Mouse (Mus musculus) brown adipose tissue, adult 24 weeks (tissue): Measurements from ENCODE around the gene Lin7c. TPM values are rescaled to one million over a fixed set of nuclear protein-coding genes. Genes with fewer than 3 reads are reported as not detected.

Experiments
- H3K27ac ChIP-seq: fragments of 200-500 bp; replicated peaks from 2 replicates; pipeline ENCODE4 v1.5.1; 2012; ENCODE audit warnings: low read depth, mild to moderate bottlenecking, low read length
- H3K4me1 ChIP-seq: fragments of 200-500 bp; 2 replicates; pipeline ENCODE4 v1.6.1; 2012; ENCODE audit warnings: low read length, mixed read lengths; ENCODE audit not compliant: control insufficient read depth, insufficient read depth, insufficient read length
- H3K4me3 ChIP-seq: fragments of 200-500 bp; 2 replicates; pipeline ENCODE4 v1.5.1; 2012; ENCODE audit warnings: low read depth, mild to moderate bottlenecking, low read length, moderate library complexity; ENCODE audit not compliant: insufficient read depth
- polyA plus RNA-seq: library from polyadenylated mRNA; stranded (reverse); fragments of >200 nt; gene quantifications from 2 replicates; pipeline ENCODE4 v1.2.4, GENCODE M21; 2012; ENCODE audit not compliant: missing spikeins, insufficient read depth, insufficient read length

The Lin7c gene
- polyA plus RNA-seq, 1 experiment: 24.7 TPM

GRCm38 (mm10) chr2:109902869-109903268 is 12.2 kb downstream of the Lin7c start:
- Histone ChIP-seq H3K4me3 (no peak overlapping the region), H3K27ac (no peak overlapping the region), H3K4me1 (no peaks in the 10 kb centered on the region)

GRCm38 (mm10) chr2:109904171-109904821 is 13.6 kb downstream of the Lin7c start:
- no peak overlapping the region for H3K4me3 ChIP-seq
- no peak overlapping the region for H3K27ac ChIP-seq
- no peaks in the 10 kb centered on the region for H3K4me1 ChIP-seq

GRCm38 (mm10) chr2:109909122-109909521 is 18.5 kb downstream of the Lin7c start:
- H3K27ac ChIP-seq: no peak overlapping the region
- H3K4me1 ChIP-seq: no peaks in the 10 kb centered on the region
- no peak overlapping the region for H3K4me3 ChIP-seq

- Histone ChIP-seq H3K4me1 (no peaks in the 10 kb centered on the region), H3K27ac (no peak overlapping the region), H3K4me3 (no peak overlapping the region)
Observed at GRCm38 (mm10) chr2:109912216-109912615, 21.6 kb downstream of the Lin7c start.

GRCm38 (mm10) chr2:109912766-109913165 is 22.1 kb downstream of the Lin7c start:
- H3K4me1 ChIP-seq: no peaks in the 10 kb centered on the region
- no peak overlapping the region for H3K4me3 ChIP-seq
- no peak overlapping the region for H3K27ac ChIP-seq

GRCm38 (mm10) chr2:109913241-109913640 is 22.6 kb downstream of the Lin7c start:
- Histone ChIP-seq H3K27ac (no peak overlapping the region), H3K4me1 (no peaks in the 10 kb centered on the region), H3K4me3 (no peak overlapping the region)

- no peak overlapping the region for H3K4me3 ChIP-seq
- 0 out of 2 replicates have a peak, but pooled peaks cover 8% of the 10 kb centered on the region for H3K4me1 ChIP-seq
- H3K27ac ChIP-seq: 0 out of 2 replicates have a peak overlapping the region, but pooled peaks have one; percentile 19
Observed at GRCm38 (mm10) chr2:109914601-109915000, 23.9 kb downstream of the Lin7c start.

GRCm38 (mm10) chr2:109916782-109917495 is 26.3 kb downstream of the Lin7c start:
- H3K27ac ChIP-seq: no peak overlapping the region
- peaks cover 11% of the 10 kb centered on the region for H3K4me1 ChIP-seq
- H3K4me3 ChIP-seq: peak overlapping the region; percentile 43

- Histone ChIP-seq H3K27ac (peak within 1 kb of the TSS; percentile 59), H3K4me3 (peak within 1 kb of the TSS; percentile 84), H3K4me1 (peaks cover 11% of the 10 kb centered on the region)
Observed at GRCm38 (mm10) chr2:109917496-109918413, 27.1 kb downstream of the Lin7c start, which contains the start of gene Lgr4. Gene Lgr4 (plus strand): TSS chr2:109917647.

GRCm38 (mm10) chr2:109918592-109919262 is 28.1 kb downstream of the Lin7c start:
- Histone ChIP-seq H3K4me1 (peaks cover 11% of the 10 kb centered on the region), H3K4me3 (peak overlapping the region; percentile 84), H3K27ac (no peak overlapping the region)

GRCm38 (mm10) chr2:109920471-109920870 is 29.8 kb downstream of the Lin7c start:
- 0 out of 2 replicates have a peak overlapping the region, but pooled peaks have one; percentile 2 for H3K27ac ChIP-seq
- no peak overlapping the region for H3K4me3 ChIP-seq
- H3K4me1 ChIP-seq: peaks cover 11% of the 10 kb centered on the region

GRCm38 (mm10) chr2:109921298-109922035 is 30.8 kb downstream of the Lin7c start:
- Histone ChIP-seq H3K4me3 (no peak overlapping the region), H3K27ac (peak overlapping the region; percentile 48), H3K4me1 (peaks cover 11% of the 10 kb centered on the region)

GRCm38 (mm10) chr2:109922306-109922705 is 31.7 kb downstream of the Lin7c start:
- Histone ChIP-seq H3K4me3 (no peak overlapping the region), H3K27ac (no peak overlapping the region), H3K4me1 (peaks cover 11% of the 10 kb centered on the region)

GRCm38 (mm10) chr2:109923031-109923430 is 32.4 kb downstream of the Lin7c start:
- H3K4me3 ChIP-seq: no peak overlapping the region
- no peak overlapping the region for H3K27ac ChIP-seq
- peaks cover 11% of the 10 kb centered on the region for H3K4me1 ChIP-seq
